Mouse (Mus musculus): ENCODE measurements around the gene F11r. TPM values are rescaled to one million over a fixed set of nuclear protein-coding genes. Genes with fewer than 3 reads are reported as not detected.

Gene F11r
- polyA plus RNA-seq, 1 experiment, result 10.1 TPM

DNA sequence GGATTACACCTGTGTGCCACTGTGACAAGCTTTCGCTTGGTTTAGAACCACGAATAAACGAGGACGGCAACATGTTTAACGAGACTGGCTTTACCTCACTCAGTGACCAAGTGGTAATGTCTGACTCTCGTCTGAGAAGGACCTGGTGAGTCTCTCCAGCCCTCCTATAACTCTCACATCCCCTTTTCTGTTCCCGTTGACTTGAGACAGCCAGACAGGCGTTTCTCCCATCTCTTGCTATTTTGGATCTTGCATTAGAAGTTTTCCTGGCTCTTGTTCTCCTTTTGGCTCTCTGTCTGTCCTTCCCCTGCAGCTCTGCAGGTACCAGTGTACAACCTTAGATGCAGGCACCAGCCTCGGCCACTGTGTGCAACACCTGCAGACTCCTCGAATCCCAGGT is 13.7 kb downstream of the F11r start:
- Histone ChIP-seq H3K4me3 (replicated peaks; ENCODE audit: insufficient read depth, low read depth, low read length) (no peak overlapping the region), H3K27ac (ENCODE audit: insufficient read depth, low read length) (no peak overlapping the region), H3K27me3 (ENCODE audit: control insufficient read depth, insufficient read depth, low read length) (no peaks in the 10 kb centered on the region), H3K4me1 (ENCODE audit: control insufficient read depth, insufficient read depth, low read length) (no peaks in the 10 kb centered on the region)
- 87% methylated on average over 10 of the region's 10 CpGs for WGBS
- no peak for TF ChIP-seq POLR2A (IDR thresholded peaks at IDR 0.05; ENCODE audit: borderline replicate concordance, insufficient read depth, low read length)
- TF ChIP-seq CTCF (IDR thresholded peaks at IDR 0.05; ENCODE audit: borderline replicate concordance, insufficient read depth, low read depth, low read length), result no peak
- no peak for DNase-seq

DNA sequence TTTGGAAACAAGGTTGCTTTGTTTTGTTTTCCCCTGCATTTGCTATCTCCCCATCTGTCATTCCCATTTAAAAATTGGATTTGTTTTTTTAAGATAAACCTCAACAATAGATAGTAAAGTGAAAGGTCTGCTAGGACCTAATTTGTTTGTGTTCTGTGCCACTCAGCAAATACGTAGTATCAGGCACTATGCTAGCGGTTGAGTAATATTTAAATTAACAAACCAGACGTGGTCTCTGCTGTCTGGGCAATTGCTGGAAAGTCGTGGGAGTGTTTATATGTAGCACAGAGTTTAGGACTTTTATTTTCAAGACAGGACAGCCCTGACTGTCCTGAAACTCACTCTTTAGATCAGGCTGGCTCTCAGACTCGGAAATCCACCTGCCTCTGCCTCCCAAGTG is 15.2 kb downstream of the F11r start:
- TF ChIP-seq CTCF (IDR thresholded peaks at IDR 0.05; ENCODE audit: borderline replicate concordance, insufficient read depth, low read depth, low read length) (no peak), POLR2A (IDR thresholded peaks at IDR 0.05; ENCODE audit: borderline replicate concordance, insufficient read depth, low read length) (no peak)
- H3K27me3 ChIP-seq (ENCODE audit: control insufficient read depth, insufficient read depth, low read length), result no peaks in the 10 kb centered on the region
- WGBS, result 76% methylated on average over 5 of the region's 5 CpGs

DNA sequence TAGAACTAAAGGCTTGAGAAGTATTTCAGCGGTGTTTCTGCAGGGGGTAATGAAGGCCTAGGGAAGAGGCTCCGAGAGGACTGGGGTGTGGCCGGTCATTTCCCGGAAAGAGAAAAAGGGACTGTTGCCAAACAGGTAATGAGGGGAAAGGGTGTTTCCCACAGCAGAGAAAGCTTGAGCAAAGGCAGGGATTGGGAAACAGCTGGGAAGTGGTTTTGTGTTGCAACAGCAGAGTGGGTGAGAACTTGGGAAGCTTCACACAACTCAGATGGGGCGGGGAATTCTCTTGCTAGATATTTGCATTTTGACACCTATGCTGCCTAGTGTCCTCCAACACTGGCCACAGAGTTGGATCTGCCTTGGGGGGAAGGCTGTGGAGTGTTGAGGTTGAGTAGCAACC is 15.6 kb downstream of the F11r start:
- no peaks in the 10 kb centered on the region for H3K27me3 ChIP-seq (ENCODE audit: control insufficient read depth, insufficient read depth, low read length)
- no peak for DNase-seq
- TF ChIP-seq CTCF (IDR thresholded peaks at IDR 0.05; ENCODE audit: borderline replicate concordance, insufficient read depth, low read depth, low read length) (no peak), POLR2A (IDR thresholded peaks at IDR 0.05; ENCODE audit: borderline replicate concordance, insufficient read depth, low read length) (no peak)
- H3K27ac ChIP-seq (ENCODE audit: insufficient read depth, low read length), result no peak overlapping the region
- 79% methylated on average over 5 of the region's 5 CpGs for WGBS
- H3K4me1 ChIP-seq (ENCODE audit: control insufficient read depth, insufficient read depth, low read length), result no peaks in the 10 kb centered on the region
- H3K4me3 ChIP-seq (replicated peaks; ENCODE audit: insufficient read depth, low read depth, low read length), result no peak overlapping the region

More for the DNA sequence above, 15.2 kb downstream of the F11r start:
- Histone ChIP-seq H3K4me3 (replicated peaks; ENCODE audit: insufficient read depth, low read depth, low read length) (no peak overlapping the region), H3K27ac (ENCODE audit: insufficient read depth, low read length) (no peak overlapping the region), H3K4me1 (ENCODE audit: control insufficient read depth, insufficient read depth, low read length) (no peaks in the 10 kb centered on the region)
- DNase-seq, result no peak

DNA sequence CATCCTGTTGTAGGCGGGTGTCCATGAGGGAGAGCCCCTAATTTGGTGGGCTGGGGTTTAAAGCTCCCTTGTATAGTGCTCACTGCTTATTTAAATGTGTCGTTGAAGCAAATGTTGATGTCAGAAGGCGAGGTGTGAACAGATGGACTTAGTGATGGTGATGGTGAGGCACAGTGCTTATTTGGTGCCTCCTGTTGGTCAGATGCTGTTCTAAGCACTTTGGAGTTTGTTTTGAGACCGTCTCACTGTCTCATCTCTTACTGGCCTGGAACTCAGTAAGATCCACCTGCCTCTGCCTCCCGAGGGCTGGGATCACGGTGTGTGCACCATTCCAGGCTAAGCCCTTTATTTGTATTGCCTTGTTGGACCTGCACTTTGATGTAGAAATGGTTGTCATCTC is 17.6 kb downstream of the F11r start:
- H3K27ac ChIP-seq (ENCODE audit: insufficient read depth, low read length), result no peak overlapping the region
- H3K4me3 ChIP-seq (replicated peaks; ENCODE audit: insufficient read depth, low read depth, low read length), result no peak overlapping the region
- no peaks in the 10 kb centered on the region for H3K27me3 ChIP-seq (ENCODE audit: control insufficient read depth, insufficient read depth, low read length)
- 84% methylated on average over 6 of the region's 6 CpGs for WGBS
- TF ChIP-seq POLR2A (IDR thresholded peaks at IDR 0.05; ENCODE audit: borderline replicate concordance, insufficient read depth, low read length), result no peak
- TF ChIP-seq CTCF (IDR thresholded peaks at IDR 0.05; ENCODE audit: borderline replicate concordance, insufficient read depth, low read depth, low read length), result no peak
- no peak for DNase-seq
- no peaks in the 10 kb centered on the region for H3K4me1 ChIP-seq (ENCODE audit: control insufficient read depth, insufficient read depth, low read length)

DNA sequence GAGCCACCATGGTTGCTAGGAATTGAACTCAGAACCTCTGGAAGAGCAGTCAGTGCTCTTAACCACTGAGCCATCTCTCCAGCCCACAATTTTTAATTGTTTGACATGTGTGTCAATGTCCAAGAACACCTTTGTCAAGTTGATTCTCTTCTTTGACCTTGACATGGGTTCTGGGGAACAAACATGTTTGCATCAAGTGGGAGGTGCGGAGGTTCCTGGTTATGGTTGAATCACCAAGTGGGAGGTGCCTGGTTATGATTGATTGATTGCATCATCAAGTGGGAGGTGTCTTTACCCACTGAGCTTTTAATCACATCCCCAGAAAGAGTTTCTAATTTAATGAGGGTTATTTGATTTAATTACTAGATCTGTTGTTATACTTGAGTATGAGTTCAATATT is 20.2 kb downstream of the F11r start:
- DNase-seq, result no peak
- no peak overlapping the region for H3K27ac ChIP-seq (ENCODE audit: insufficient read depth, low read length)
- TF ChIP-seq CTCF (IDR thresholded peaks at IDR 0.05; ENCODE audit: borderline replicate concordance, insufficient read depth, low read depth, low read length) (no peak), POLR2A (IDR thresholded peaks at IDR 0.05; ENCODE audit: borderline replicate concordance, insufficient read depth, low read length) (no peak)
- 98% methylated on average over 1 of the region's 1 CpGs for WGBS
- H3K4me1 ChIP-seq (ENCODE audit: control insufficient read depth, insufficient read depth, low read length), result no peaks in the 10 kb centered on the region
- H3K27me3 ChIP-seq (ENCODE audit: control insufficient read depth, insufficient read depth, low read length), result no peaks in the 10 kb centered on the region
- H3K4me3 ChIP-seq (replicated peaks; ENCODE audit: insufficient read depth, low read depth, low read length), result no peak overlapping the region

DNA sequence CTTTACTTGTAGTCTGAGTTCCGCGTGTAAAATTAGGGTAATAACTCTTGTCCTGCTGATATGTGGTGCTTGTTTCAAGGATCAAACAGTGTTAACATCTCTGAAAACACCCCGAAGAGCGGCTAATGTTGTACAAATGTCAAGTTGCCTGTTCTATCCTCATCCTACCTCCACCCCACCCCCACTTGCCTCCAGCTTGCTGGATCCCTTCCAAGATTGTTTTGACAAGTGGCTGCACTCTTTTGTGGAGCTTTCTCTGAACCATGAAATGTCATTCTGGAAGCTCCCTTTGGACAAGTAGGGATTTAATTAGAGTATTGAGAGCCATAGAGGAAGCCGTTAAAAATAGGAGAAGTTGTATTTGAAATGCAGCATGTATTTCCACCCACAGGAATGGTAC is 22.5 kb downstream of the F11r start:
- Histone ChIP-seq H3K4me1 (ENCODE audit: control insufficient read depth, insufficient read depth, low read length) (no peaks in the 10 kb centered on the region), H3K27me3 (ENCODE audit: control insufficient read depth, insufficient read depth, low read length) (no peaks in the 10 kb centered on the region), H3K4me3 (replicated peaks; ENCODE audit: insufficient read depth, low read depth, low read length) (no peak overlapping the region), H3K27ac (ENCODE audit: insufficient read depth, low read length) (no peak overlapping the region)
- WGBS, result 16% methylated on average over 5 of the region's 5 CpGs
- DNase-seq, result no peak
- TF ChIP-seq CTCF (IDR thresholded peaks at IDR 0.05; ENCODE audit: borderline replicate concordance, insufficient read depth, low read depth, low read length) (no peak), POLR2A (IDR thresholded peaks at IDR 0.05; ENCODE audit: borderline replicate concordance, insufficient read depth, low read length) (no peak)

DNA sequence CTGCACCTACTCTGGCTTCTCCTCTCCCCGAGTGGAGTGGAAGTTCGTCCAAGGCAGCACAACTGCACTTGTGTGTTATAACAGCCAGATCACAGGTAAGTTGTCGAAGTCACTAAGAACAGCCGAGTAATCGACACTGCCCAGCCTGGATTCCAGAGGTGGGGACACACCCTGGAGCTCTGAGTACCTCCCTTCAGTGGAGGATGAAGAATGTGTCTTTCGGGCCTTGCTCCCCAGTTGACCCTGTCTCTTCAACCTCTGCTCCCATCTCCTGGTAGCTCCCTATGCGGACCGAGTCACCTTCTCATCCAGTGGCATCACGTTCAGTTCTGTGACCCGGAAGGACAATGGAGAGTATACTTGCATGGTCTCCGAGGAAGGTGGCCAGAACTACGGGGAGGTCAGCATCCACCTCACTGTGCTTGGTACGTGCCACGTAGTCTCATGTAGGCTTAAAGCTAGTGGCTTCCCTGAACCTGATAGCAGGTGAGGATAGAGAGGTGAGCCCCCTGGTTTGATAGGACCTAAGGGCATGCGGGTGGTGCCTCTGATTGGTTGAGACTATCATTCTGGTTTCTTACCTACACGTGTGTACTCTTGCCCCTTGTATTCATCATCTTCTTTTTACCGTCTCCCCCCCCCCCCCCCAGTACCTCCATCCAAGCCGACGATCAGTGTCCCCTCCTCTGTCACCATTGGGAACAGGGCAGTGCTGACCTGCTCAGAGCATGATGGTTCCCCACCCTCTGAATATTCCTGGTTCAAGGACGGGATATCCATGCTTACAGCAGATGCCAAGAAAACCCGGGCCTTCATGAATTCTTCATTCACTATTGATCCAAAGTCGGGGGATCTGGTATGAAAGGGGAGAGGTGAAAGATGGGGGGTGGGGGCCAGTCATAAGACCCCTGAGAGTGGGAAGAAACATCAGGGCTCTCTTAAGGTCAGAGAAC is 23.5 kb downstream of the F11r start:
- no peaks in the 10 kb centered on the region for H3K27me3 ChIP-seq (ENCODE audit: control insufficient read depth, insufficient read depth, low read length)
- WGBS, result 90% methylated on average over 22 of the region's 22 CpGs

DNA sequence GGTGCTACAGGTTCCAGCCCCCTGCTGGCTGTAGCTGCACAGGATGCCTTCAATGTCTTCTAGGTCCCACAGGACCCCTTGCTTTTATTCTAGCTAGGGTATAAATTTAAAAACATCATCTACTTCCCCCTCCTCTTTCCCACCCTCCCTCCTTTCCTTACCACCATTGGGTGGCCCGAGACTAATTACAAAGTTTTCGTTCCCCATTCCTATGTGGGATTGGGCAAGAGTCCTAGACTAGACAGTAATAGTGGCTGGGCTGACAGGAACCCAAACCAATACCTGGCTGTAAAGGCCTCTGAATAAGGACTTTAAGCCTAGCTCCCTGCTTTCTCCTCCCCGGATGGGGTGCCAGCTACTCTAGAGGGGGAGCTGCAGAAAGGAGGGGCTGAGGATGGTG is 25.8 kb downstream of the F11r start:
- no peak for TF ChIP-seq POLR2A (IDR thresholded peaks at IDR 0.05; ENCODE audit: borderline replicate concordance, insufficient read depth, low read length)
- TF ChIP-seq CTCF (IDR thresholded peaks at IDR 0.05; ENCODE audit: borderline replicate concordance, insufficient read depth, low read depth, low read length), result no peak
- Histone ChIP-seq H3K27ac (ENCODE audit: insufficient read depth, low read length) (no peak overlapping the region), H3K27me3 (ENCODE audit: control insufficient read depth, insufficient read depth, low read length) (no peaks in the 10 kb centered on the region), H3K4me1 (ENCODE audit: control insufficient read depth, insufficient read depth, low read length) (no peaks in the 10 kb centered on the region), H3K4me3 (replicated peaks; ENCODE audit: insufficient read depth, low read depth, low read length) (no peak overlapping the region)
- 94% methylated on average over 3 of the region's 3 CpGs for WGBS
- DNase-seq, result no peak

More for the DNA sequence above, 23.5 kb downstream of the F11r start:
- Histone ChIP-seq H3K4me1 (ENCODE audit: control insufficient read depth, insufficient read depth, low read length) (no peaks in the 10 kb centered on the region), H3K27ac (ENCODE audit: insufficient read depth, low read length) (no peak overlapping the region), H3K4me3 (replicated peaks; ENCODE audit: insufficient read depth, low read depth, low read length) (no peak overlapping the region)
- TF ChIP-seq CTCF (IDR thresholded peaks at IDR 0.05; ENCODE audit: borderline replicate concordance, insufficient read depth, low read depth, low read length) (no peak), POLR2A (IDR thresholded peaks at IDR 0.05; ENCODE audit: borderline replicate concordance, insufficient read depth, low read length) (no peak)
- no peak for DNase-seq

Measured in cerebellum, adult 2 months (tissue).